Mouse (Mus musculus) lung, postnatal 0 days (tissue): ENCODE results near the gene Gemin2.

Source experiments
- CTCF ChIP-seq: IDR thresholded peaks from 2 replicates; pipeline ENCODE4 v1.5.1; 2016; ENCODE audit warnings: antibody characterized with exemption, mild to moderate bottlenecking
- EP300 ChIP-seq: IDR thresholded peaks from 2 replicates; pipeline ENCODE4 v1.6.1; 2016; ENCODE audit warnings: antibody characterized with exemption, mild to moderate bottlenecking, control low read depth

DNA sequence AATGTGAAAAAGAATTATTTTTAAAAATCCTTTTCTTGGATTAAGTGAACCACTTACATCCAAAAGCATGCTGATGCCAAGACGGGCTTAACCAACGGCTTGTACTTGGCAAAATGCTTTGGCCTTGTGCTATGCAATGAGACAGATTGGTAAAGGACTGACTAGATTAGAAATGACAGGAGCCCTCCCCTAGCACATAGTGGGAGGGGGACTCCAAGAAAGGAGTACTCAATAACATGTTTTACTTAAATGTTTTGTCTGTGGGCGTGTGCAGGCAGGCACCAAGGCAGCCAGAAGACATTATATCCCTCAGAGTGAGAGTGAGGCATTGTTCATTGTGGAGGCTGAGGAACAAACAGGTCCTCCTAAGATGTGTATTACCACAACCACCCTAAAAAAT lies 60.9 kb downstream of the Gemin2 start:
- TF ChIP-seq CTCF = no peak
- no peak for TF ChIP-seq EP300
